8 mouse cellular contexts compared by ENCODE assay signal in the genomic region with DNA sequence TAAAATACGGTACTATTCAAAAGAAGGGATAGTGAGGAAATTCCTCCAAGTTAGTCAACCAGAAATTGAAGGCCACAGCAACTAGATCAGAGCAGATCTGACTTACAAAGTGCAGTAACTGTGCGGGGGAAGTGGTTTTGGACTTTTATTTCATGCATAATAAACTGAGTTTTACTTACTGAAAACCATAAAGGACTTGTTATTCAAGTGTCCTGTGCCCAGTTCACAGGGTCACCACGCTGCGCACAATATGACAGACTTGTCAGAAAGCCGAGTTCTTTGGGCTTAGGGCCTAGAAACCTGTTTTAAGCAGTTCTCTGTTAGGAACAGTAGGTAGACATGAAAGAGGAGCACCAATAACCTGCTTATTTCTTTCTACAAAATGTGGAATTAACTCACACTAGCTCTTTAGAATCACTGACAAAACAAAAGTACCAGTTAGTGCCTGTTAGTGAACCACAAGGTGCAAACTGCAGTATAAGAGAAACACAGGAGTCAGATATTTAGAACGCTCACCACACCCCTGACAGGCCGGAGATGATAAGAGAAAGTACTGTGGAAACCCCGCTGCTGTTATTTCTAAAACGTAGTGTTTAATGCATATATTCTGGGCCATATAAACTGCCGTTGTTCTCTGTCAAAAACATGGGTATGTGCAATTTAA. TPM values are rescaled to one million over a fixed set of nuclear protein-coding genes. Genes with fewer than 3 reads are reported as not detected.
DNase-seq lines count a peak whose midpoint lies in the region; ATAC-seq and TF ChIP-seq lines count a peak whose summit lies in the region.

Gene Slc25a21, minus strand, starts transcription at position 110 of the 664 bp plus-strand sequence.

- H3K4me2 ChIP-seq in lung, embryonic 16.5 days (ENCODE audit: low read depth, low read length), result peak within 1 kb of the TSS; percentile 91
- H3K4me2 ChIP-seq in limb, embryonic 14.5 days (replicated peaks; ENCODE audit: low read depth, low read length, severe bottlenecking), result peak within 1 kb of the TSS; percentile 85

- no peak within 1 kb of the TSS for H3K27ac ChIP-seq in lung, embryonic 16.5 days (ENCODE audit: low read length)
- H3K27ac ChIP-seq in limb, embryonic 14.5 days (replicated peaks; ENCODE audit: low read depth, low read length), result no peak within 1 kb of the TSS

- no peaks in the 10 kb centered on the region for H3K36me3 ChIP-seq in lung, embryonic 16.5 days (ENCODE audit: control insufficient read depth, insufficient read depth, low read length)
- no peaks in the 10 kb centered on the region for H3K36me3 ChIP-seq in limb, embryonic 14.5 days (ENCODE audit: control insufficient read depth, insufficient read depth, low read length)

- H3K4me1 ChIP-seq in lung, embryonic 16.5 days (replicated peaks; ENCODE audit: control insufficient read depth, insufficient read depth, low read length), result 0 out of 2 replicates have a peak, but pooled peaks cover 2% of the 10 kb centered on the region
- no peaks in the 10 kb centered on the region for H3K4me1 ChIP-seq in limb, embryonic 14.5 days (ENCODE audit: control insufficient read depth, insufficient read depth, low read length)

- H3K9me3 ChIP-seq in lung, embryonic 16.5 days (ENCODE audit: control insufficient read depth, low read length), result no peaks in the 10 kb centered on the region
- no peaks in the 10 kb centered on the region for H3K9me3 ChIP-seq in limb, embryonic 14.5 days (ENCODE audit: control insufficient read depth, low read length)

- H3K27me3 ChIP-seq in lung, embryonic 16.5 days (ENCODE audit: control insufficient read depth, insufficient read depth, low read depth, low read length), result peaks cover 8% of the 10 kb centered on the region
- H3K27me3 ChIP-seq in limb, embryonic 14.5 days (ENCODE audit: control insufficient read depth, insufficient read depth, low read length), result peaks cover 17% of the 10 kb centered on the region

- 72% methylated on average over 10 of the region's 10 CpGs for WGBS in lung, embryonic 16.5 days
- 71% methylated on average over 10 of the region's 10 CpGs for WGBS in limb, embryonic 14.5 days

- H3K4me3 ChIP-seq in lung, embryonic 16.5 days (ENCODE audit: low read length), result peak within 1 kb of the TSS; percentile 59
- peak within 1 kb of the TSS; percentile 51 for H3K4me3 ChIP-seq in limb, embryonic 14.5 days (replicated peaks; ENCODE audit: low read length)

- DNase-seq in lung, postnatal 36 days, result no peak
- no peak for DNase-seq in limb, embryonic 14.5 days (ENCODE audit: low spot score)
- peak; percentile 29 to 49 for DNase-seq in spleen, postnatal 10 days (ENCODE audit: low spot score in 2 of 2)
- no peak for DNase-seq in thymus, adult 18-20 months
- no peak for DNase-seq in kidney, adult 11 months
- DNase-seq in retina, embryonic 14.5 days (ENCODE audit: low spot score), result no peak

- H3K9ac ChIP-seq in lung, embryonic 16.5 days (ENCODE audit: low read length), result peak within 1 kb of the TSS; percentile 68
- H3K9ac ChIP-seq in limb, embryonic 14.5 days (ENCODE audit: low read depth, low read length, severe bottlenecking), result peak within 1 kb of the TSS; percentile 60

- no peak for TF ChIP-seq POLR2A in limb, embryonic 14.5 days (IDR thresholded peaks at IDR 0.05; ENCODE audit: borderline replicate concordance, extremely low read depth, insufficient read depth, insufficient read length)

- ATAC-seq in lung, embryonic 16.5 days (ENCODE audit: low read depth), result no peak
- peak; percentile 78 for ATAC-seq in erythroblast, adult 5-6 weeks (replicated peaks; ENCODE audit: low FRiP score, poor library complexity, severe bottlenecking)
- no peak for ATAC-seq in limb, embryonic 14.5 days (ENCODE audit: low FRiP score, low read depth)

RNA-seq across cellular contexts. Expression of gene Slc25a21, which starts in this region (rescaled TPM):
- polyA plus RNA-seq in lung, embryonic 16.5 days (2015; fragmentation: Nextera tagmentation; extraction: Ambion mirVana), result 0.30 and 0.45 TPM in 2 replicates
- total RNA-seq in erythroblast, adult 5-6 weeks (2015; ENCODE audit: low replicate concordance), result 33.4 and 40.5 TPM in 2 replicates
- total RNA-seq in erythroblast, adult 5-6 weeks (2017; ENCODE audit: low replicate concordance), result 33.8 and 48.9 TPM in 2 replicates
- polyA plus RNA-seq in limb, embryonic 14.5 days (2012; rRNA removed), result 0.12 and 0.24 TPM in 2 replicates
- polyA plus RNA-seq in limb, embryonic 14.5 days (2014; fragmentation: Nextera tagmentation; extraction: Ambion mirVana), result 0.44 and 0.45 TPM in 2 replicates

Comparison
In these comparisons a context has a peak if more than half of its experiments do, and no peak if none do; other contexts are left out.
1. DNase-seq: peak in spleen, postnatal 10 days (2 of 2); none in lung, postnatal 36 days (single experiment), limb, embryonic 14.5 days (single experiment), thymus, adult 18-20 months (0 of 2), kidney, adult 11 months (single experiment) and retina, embryonic 14.5 days (single experiment).